ENCODE assay signal across 14 mouse cellular contexts in genomic region chr2:54318559-54318958, GRCm38 (mm10).
A peak's percentile ranks its signal among the peaks of the same experiment; 100 is the strongest.
DNase-seq lines count a peak whose midpoint lies in the region; ATAC-seq lines count a peak whose summit lies in the region.
"Had no signal": no experiment of that assay in that cellular context is flagged by ENCODE, and none has a peak within 500 bp of the region (broad histone marks: within the 10 kb centered on the region; RNA-seq: fewer than 3 reads in every experiment).

No protein-coding gene starts in this region.

- H3K27ac ChIP-seq in kidney, embryonic 14.5 days (ENCODE audit: low read depth, low read length) = no peak overlapping the region
- no peak overlapping the region for H3K27ac ChIP-seq in neural tube, embryonic 13.5 days (replicated peaks)
- H3K27ac ChIP-seq in hindbrain, embryonic 12.5 days = no peak overlapping the region
- H3K27ac ChIP-seq in neural tube, embryonic 14.5 days (ENCODE audit: low read depth, low read length) = no peak overlapping the region

- peak; percentile 95 for ATAC-seq in kidney, embryonic 14.5 days (ENCODE audit: low FRiP score, low TSS enrichment)
- ATAC-seq in neural tube, embryonic 13.5 days (ENCODE audit: low read depth) = 0 out of 2 replicates have a peak, but pooled peaks have one; percentile 50
- peak; percentile 78 for ATAC-seq in hindbrain, embryonic 12.5 days (ENCODE audit: low FRiP score)
- peak; percentile 71; the same call in 1 of the 2 replicates for ATAC-seq in neural tube, embryonic 14.5 days (ENCODE audit: low read depth)

- no peaks in the 10 kb centered on the region for H3K36me3 ChIP-seq in kidney, embryonic 14.5 days (ENCODE audit: control insufficient read depth, insufficient read depth, low read length)
- H3K36me3 ChIP-seq in neural tube, embryonic 13.5 days = no peaks in the 10 kb centered on the region
- no peaks in the 10 kb centered on the region for H3K36me3 ChIP-seq in hindbrain, embryonic 12.5 days
- no peaks in the 10 kb centered on the region for H3K36me3 ChIP-seq in neural tube, embryonic 14.5 days (ENCODE audit: control insufficient read depth, insufficient read depth, low read length)

- no peaks in the 10 kb centered on the region for H3K27me3 ChIP-seq in kidney, embryonic 14.5 days (ENCODE audit: control insufficient read depth, insufficient read depth, low read length)
- H3K27me3 ChIP-seq in neural tube, embryonic 13.5 days = no peaks in the 10 kb centered on the region
- H3K27me3 ChIP-seq in hindbrain, embryonic 12.5 days = no peaks in the 10 kb centered on the region
- H3K27me3 ChIP-seq in neural tube, embryonic 14.5 days (ENCODE audit: control insufficient read depth, insufficient read depth, low read length) = no peaks in the 10 kb centered on the region

- 15% methylated on average over 3 of the region's 3 CpGs for WGBS in kidney, embryonic 14.5 days
- 52% methylated on average over 3 of the region's 3 CpGs for WGBS in neural tube, embryonic 13.5 days
- 57% methylated on average over 3 of the region's 3 CpGs for WGBS in hindbrain, embryonic 12.5 days
- 61% methylated on average over 3 of the region's 3 CpGs for WGBS in neural tube, embryonic 14.5 days

- H3K9me3 ChIP-seq in kidney, embryonic 14.5 days (ENCODE audit: control insufficient read depth, low read length) = no peaks in the 10 kb centered on the region
- H3K9me3 ChIP-seq in neural tube, embryonic 13.5 days = no peaks in the 10 kb centered on the region
- no peaks in the 10 kb centered on the region for H3K9me3 ChIP-seq in hindbrain, embryonic 12.5 days (replicated peaks)
- H3K9me3 ChIP-seq in neural tube, embryonic 14.5 days (ENCODE audit: control insufficient read depth, low read length) = no peaks in the 10 kb centered on the region

- no peak overlapping the region for H3K4me2 ChIP-seq in kidney, embryonic 14.5 days (replicated peaks; ENCODE audit: low read depth, low read length)
- H3K4me2 ChIP-seq in neural tube, embryonic 13.5 days = no peak overlapping the region
- no peak overlapping the region for H3K4me2 ChIP-seq in hindbrain, embryonic 12.5 days (replicated peaks)
- H3K4me2 ChIP-seq in neural tube, embryonic 14.5 days (ENCODE audit: low read depth, low read length) = no peak overlapping the region
- H3K4me2 ChIP-seq: liver, embryonic 11.5 days; lung, embryonic 14.5 days had no signal

- H3K4me1 ChIP-seq in kidney, embryonic 14.5 days (ENCODE audit: control insufficient read depth, insufficient read depth, low read length) = no peaks in the 10 kb centered on the region
- H3K4me1 ChIP-seq in neural tube, embryonic 13.5 days (replicated peaks) = 0 out of 2 replicates have a peak, but pooled peaks cover 4% of the 10 kb centered on the region
- no peaks in the 10 kb centered on the region; the same call in 1 of the 2 replicates for H3K4me1 ChIP-seq in hindbrain, embryonic 12.5 days
- H3K4me1 ChIP-seq in neural tube, embryonic 14.5 days (ENCODE audit: control insufficient read depth, insufficient read depth, low read length) = no peaks in the 10 kb centered on the region

- H3K9ac ChIP-seq in kidney, embryonic 14.5 days (ENCODE audit: low read depth, low read length) = no peak overlapping the region
- no peak overlapping the region for H3K9ac ChIP-seq in neural tube, embryonic 13.5 days
- H3K9ac ChIP-seq in hindbrain, embryonic 12.5 days = no peak overlapping the region
- no peak overlapping the region for H3K9ac ChIP-seq in neural tube, embryonic 14.5 days (replicated peaks; ENCODE audit: low read depth, low read length)
- H3K9ac ChIP-seq: lung, embryonic 14.5 days had no signal

- H3K4me3 ChIP-seq in kidney, embryonic 14.5 days (ENCODE audit: low read length) = no peak overlapping the region
- no peak overlapping the region for H3K4me3 ChIP-seq in neural tube, embryonic 13.5 days
- H3K4me3 ChIP-seq in hindbrain, embryonic 12.5 days = no peak overlapping the region
- H3K4me3 ChIP-seq in neural tube, embryonic 14.5 days (ENCODE audit: low read depth, low read length) = no peak overlapping the region
- H3K4me3 ChIP-seq: erythroblast, embryonic 14.5 days had no signal

- DNase-seq in kidney, postnatal 36 days = no peak
- no peak for DNase-seq in neural tube, embryonic 10.5 days (ENCODE audit: extremely low spot score, low spot score)
- no peak for DNase-seq in thymus, postnatal 14 days
- DNase-seq in layer of hippocampus, postnatal 36 days = no peak
- DNase-seq: cerebellum, postnatal 25 days; kidney, adult 2 months; lung, embryonic 14.5 days; thymus, adult 18-20 months had no signal
